Mouse (Mus musculus) cerebellum, adult 9-10 months (tissue): ENCODE results near the gene Rab15.
A peak's percentile ranks its signal among the peaks of the same experiment; 100 is the strongest.
"Not testable (repeated sequence)": the region's sequence is repeated elsewhere in the genome, so short reads cannot be mapped to it uniquely, and the experiment has no call there.

ENCODE experiments used
- DNase-seq: peaks from one replicate; pipeline ENCODE4 v3.0.0; 2022

Rab15 gene

DNA sequence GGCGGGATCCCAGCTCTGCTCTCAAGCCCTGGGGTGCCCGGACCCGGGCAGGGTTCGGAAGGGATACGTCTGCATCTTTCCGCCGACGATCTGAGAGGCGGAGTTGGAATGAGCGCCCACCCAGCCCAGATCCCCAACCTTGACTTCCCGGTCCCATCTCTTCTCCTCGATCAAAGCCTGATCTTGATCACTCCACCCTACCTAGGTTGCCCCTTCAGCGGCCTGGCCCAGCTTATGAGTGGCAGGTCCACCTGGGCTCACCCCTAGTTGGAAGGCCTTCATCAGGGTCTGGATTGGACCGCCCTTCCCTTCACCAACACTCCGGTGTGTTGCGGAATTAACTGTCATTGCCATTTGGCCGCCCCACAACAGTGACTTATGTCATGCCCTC lies at the start of gene Rab15:
Rab15 (minus strand) TSS at position 258 of the 391 bp plus-strand sequence.
- peak; percentile 71 for DNase-seq

DNA sequence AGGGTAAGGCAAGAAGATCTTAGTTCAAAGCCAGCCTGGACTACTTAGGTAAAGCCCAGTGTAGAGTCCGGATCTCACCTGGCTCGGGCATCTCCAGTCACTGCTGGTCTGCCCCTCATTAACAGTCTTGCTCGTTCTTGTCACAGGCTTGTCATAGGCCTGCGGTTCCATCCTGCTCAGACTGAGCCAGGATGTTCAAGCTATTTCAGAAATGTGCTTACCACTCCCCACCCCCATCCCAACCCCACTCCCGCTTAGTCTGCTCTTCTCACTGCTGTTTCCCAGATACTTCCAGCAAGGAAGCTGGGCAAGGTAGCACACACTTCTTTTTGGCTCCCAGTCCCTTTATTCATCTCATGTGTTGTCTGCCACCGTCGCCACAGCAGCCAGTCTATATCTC lies 46.9 kb upstream of the Rab15 start:
- no peak for DNase-seq

DNA sequence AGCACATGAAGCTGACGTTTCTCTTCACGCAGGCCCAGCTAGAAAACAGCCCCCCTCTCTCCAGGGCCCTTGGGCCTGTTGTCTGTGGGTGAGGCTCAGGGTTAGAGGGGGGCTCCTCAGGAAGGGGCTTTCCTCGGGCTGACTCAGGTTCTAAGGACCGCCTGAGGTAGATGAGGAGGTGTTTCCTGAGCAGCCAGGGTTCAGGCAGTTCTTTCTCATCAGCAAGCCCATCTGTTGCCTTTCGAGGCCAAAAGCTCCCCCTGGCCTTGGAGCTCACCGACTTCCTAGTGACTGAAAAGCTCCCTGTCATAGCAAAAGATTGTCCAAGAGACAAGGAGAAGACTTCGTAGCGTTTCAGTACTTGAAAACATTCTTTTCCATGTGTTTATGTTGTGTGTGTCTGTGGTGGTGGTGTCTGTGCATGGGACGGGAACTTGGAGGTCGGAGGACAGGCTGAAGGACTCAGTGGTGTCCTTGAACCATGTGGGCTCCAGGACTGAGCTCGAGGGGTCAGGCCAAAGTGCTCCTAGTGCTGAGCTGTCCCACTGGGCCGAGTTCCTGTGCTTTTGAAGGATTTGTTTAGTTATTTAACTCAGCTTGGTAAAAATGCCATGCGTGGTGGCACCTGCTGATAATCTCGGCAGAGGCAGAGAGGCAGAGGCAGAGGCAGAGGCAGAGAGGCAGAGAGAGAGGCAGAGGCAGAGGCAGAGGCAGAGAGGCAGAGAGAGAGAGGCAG lies 45.9 kb upstream of the Rab15 start:
- peak; percentile 79 for DNase-seq

DNA sequence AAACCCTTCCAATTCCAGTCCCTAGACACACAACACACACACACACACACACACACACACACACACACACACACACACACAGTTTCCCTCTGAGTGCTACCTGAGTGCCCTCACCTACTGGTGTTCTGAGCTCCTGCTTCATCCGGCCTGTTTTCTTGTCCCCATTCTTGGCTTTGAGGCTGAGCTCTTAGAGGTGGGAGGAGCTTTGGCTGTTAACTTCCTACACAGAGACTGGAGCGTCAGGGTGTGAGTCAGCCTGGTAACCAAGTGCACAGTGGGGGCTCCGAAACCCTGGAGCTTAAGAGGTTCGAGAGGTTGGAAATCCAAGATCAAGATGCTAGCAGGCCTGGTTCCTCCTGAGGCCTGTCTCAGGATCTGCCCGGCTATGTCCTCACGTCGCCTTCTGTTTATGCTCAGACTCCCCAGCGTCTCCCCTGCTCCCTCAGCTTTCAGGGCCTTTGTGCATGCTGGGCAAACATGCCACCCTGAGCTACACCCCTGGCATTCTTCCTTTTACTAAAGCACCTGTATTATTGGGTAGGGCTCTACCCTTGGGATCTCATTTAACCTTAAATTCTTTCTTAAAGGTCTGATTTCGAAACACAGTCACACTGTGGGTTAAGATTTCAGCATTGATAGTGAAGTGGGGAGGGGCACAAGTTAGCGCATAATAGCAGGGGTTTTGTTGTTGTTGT lies 45.0 kb upstream of the Rab15 start:
- DNase-seq = peak; percentile 64

- no peak for DNase-seq
These were observed 42.6 kb upstream of the Rab15 start for GRCm38 (mm10) chr12:76865266-76865665.

- no peak for DNase-seq
These were observed 40.9 kb upstream of the Rab15 start for GRCm38 (mm10) chr12:76863651-76864050.

DNA sequence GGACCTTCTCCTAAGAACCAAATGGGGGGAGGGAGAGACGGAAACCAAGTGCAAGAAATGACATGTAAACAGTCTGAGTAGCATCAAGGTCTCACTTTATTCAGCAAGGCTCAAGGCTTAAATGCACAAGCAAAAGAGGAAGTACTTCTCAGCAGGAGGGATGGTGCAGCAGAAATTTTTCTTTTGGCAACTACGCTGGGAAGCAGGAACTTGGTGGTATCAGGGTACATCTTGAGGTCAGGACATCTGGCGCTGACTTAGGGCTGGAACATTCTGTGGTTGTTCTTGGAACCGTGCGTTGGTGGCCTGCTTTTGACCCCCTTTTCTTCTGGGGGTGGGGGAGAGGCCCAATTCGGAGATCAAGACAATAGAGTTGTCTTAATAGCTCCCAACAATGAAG lies 36.1 kb upstream of the Rab15 start:
- not testable (repeated sequence) for DNase-seq

DNA sequence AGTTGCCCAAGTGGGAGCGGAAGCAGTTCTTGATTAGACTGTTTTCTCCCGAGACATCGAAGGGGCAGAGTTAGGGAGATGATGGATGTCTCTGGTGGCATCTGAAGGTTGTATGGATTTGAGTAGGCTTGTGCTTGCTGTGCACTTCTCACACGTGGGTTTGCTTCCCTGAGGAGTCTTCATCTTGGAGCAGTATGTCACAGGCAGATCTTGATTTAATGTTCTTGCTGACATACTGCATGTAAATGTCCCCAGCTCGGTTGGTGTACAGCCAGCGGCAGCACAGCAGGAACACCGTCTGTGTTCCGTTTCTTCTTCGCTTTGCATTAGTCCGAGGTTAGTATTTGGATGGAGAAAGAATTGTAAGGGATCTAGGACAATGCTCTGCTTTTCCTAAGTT lies 34.4 kb upstream of the Rab15 start:
- peak; percentile 76 for DNase-seq

GRCm38 (mm10) chr12:76853378-76854142 lies 30.9 kb upstream of the Rab15 start:
- DNase-seq = no peak

DNA sequence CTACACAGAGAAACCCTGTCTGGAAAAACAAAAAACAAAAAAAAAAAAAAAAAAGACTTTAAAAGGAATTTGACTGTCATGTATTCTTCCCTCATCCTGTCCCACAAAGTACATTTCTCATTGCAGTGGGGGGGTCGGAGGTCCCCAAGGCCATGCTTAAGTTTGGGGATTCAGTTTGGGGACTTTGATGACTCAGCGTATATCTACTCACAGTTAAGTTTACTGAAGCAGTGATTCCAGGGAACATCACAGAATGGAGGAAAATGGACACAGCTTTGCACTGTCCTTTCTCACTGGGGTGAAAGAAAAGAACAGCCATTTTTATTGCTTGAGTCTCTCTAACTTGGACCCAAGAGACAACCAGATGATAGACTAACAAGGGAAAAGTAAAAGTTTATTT lies 29.7 kb upstream of the Rab15 start:
- no peak for DNase-seq

DNA sequence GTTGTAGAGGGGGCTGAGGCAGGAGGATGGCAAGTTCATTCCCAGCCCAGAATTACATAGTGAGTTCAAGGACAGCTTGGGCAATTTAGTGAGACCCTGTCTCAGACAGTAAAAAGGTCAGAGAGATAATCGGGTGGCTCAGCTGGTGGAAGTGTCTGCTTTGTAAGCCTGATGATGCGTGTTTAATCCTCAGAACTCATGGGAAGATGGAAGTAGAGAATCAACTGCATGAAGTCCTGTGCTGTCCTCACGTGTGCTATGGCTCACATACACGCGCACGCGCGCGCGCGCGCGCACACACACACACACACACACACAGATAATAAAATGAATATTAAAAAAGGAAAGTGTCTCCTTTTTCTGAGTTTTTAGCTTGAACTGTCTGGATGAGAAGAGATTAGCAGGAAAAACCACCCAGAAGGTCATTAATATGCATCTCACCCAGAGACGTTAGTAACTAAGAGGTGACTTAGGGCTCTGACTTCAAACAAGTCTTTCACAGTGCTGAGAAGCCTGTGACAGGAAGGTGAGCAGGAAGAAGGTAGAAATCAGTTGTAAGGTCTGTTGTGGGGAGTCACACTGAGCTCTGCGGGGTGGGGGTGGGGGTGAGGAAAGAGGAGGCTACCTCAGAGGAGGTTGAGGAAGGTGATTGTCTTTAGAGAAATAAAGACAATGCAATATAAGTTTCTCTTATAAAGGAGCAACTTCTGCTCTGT lies 21.8 kb upstream of the Rab15 start:
- DNase-seq = no peak

GRCm38 (mm10) chr12:76840081-76840480 lies 17.4 kb upstream of the Rab15 start:
- no peak for DNase-seq

- DNase-seq = no peak
These were observed 16.6 kb upstream of the Rab15 start for GRCm38 (mm10) chr12:76839298-76839697.

DNA sequence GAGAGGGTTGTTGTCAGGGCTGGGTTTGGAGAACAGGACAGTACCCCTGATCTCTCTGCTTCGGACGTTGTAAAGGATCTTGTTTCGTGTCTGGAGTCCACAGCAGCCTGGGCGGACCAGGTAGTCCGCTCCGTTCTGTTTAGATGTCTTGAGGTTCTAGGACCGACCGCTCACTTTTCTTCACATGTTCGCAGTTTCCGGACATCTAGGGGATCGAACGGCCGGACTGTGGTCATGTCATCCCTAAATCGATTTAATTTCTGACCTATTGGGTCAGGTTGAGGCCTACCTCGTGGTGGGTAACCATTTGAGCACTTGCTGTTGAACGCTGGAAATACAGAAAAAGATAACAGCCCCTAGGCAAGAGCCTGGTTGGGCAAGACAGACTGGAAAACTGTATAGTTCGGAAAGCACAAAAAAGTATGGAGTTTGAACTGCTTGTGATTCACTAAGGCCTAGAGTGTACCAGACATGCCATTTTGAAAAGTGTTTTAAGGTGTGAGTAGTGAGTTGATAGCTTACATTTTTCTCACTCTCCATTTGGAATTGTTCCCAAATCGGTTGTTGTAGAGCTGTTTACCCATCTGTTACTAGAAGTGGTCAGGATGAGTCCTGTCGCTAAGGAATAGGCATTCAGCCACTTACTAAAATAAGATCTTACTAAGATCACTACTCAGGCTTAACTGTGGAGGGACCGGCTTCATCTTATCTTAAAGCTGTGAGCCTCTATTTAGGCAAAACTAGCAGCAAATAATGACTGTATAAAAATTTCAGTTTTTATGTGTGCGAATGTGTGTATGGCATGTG lies 15.3 kb upstream of the Rab15 start:
- peak; percentile 76 for DNase-seq

GRCm38 (mm10) chr12:76837101-76837843 lies 14.6 kb upstream of the Rab15 start:
- peak; percentile 99 for DNase-seq

DNA sequence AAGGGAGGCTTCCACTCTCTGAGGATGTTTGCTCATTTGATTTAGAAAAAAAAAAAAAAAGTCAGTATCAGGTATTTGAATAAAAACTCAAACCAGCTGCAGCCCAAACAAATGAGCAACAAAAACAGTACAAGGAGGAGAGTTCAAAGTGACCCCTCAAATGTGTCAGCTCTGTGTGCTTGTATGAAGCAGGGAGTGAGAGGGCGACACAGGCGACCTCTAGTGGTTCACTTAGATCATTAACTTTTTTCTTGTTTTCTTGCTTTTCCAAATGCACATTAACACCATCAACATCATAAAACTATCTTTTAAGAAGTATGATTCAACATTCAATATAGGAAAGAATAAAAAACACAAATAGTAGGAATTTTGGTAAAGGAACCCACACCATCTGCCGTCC lies 10.0 kb upstream of the Rab15 start:
- DNase-seq = peak; percentile 73

- no peak for DNase-seq
These were observed 2.6 kb upstream of the Rab15 start for GRCm38 (mm10) chr12:76825283-76825682.

DNA sequence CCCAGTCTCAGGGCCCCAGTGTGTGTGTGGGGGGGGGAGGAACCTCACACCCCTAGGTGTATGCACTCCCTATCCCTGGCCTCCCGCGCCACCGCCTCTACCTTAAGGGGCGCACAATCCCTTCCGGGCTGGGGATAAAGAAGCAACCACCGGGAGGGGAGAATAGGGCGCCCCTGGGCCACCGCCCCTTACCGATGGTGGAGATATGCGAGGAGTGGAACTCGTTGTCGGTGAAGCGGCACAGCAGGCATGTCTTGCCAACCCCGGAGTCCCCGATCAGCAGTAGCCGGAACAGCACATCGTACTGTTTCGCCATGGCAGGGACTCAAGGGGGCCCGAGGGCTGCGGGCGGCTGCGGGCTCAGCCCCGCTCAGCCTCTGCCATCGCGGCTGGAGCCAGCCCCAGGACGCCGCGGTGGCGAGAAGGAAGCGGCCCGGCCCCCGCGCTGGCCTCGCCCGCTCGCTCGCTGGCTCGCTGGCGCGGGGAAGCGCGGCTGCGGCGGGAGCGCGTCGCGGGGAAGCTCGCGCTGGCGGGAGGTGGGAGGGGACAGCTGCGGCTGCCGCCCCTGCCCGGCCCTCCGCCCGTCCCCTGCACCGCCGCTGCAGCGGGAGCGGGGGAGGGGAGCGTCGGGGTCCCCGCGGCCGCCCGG lies 582 bp downstream of the Rab15 start:
- peak; percentile 72 for DNase-seq

DNA sequence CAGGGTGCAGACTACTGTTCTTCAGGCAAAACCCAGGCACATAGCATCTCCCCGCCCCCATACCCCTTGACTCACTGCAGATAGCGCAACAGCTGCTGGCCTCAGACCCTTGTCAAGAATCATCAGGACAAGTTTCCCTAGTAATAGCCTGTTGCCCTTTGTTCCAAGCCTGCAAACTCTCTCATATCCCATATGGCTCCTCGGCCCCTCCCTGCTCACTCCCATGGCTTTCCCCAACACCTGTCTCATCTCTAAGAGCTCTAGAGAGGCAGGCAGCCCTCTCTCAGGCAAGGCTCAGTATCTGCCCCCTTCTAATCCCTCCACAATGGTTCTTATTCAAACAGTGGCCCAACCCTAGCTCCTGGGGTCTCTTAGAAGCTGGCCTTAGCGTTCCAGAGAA lies 2.1 kb downstream of the Rab15 start:
- DNase-seq = peak; percentile 68

DNA sequence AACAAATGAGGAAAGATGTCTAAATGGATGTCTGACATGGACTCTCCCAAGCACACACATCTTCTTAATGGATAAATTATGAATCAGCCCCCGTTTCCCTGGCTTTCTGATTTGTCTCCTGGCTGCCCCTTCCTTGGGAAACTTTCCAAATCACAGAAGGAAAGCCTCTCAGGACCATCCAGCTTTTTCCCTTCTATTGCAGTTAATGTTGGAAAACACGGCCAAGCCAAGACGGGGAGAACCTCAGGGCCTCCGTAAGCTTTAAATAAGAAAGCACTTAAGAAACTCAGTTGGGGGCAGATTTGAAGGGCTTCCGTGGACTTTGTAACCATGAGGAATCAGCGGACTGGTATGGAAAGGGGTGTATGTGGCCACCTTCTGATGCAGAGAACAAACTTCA lies 2.9 kb downstream of the Rab15 start:
- DNase-seq = peak; percentile 45

DNA sequence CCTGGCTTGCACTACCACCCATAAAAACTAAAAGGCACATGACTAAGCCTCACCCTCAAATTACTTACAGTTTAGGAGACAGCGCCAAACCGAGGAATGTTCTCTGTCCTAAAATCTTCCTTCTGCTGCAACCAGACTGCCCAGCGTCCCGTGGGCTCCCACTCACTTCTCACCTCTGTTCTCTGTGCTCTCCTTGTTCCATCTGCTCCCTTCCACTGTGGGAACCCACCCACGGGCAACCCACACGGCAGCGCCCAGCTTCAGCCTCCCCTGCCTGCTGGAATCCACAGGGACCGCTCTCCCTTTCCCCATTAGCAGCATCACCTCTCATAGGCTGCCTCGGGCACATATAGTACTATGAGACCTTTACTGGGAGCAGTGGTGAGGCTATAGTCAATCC lies 3.8 kb downstream of the Rab15 start:
- peak; percentile 43 for DNase-seq
